Mouse (Mus musculus) heart, postnatal 36 days (tissue): ENCODE data around the gene Mettl23. TPM values are rescaled to one million over a fixed set of nuclear protein-coding genes. Genes with fewer than 3 reads are reported as not detected.
"Not testable (repeated sequence)": the region's sequence is repeated elsewhere in the genome, so short reads cannot be mapped to it uniquely, and the experiment has no call there.

Experiments used
- DNase-seq, 2 experiments: peaks; one replicate each; pipeline ENCODE4 v3.0.0; 2021 to 2022
- intact Hi-C: fragments of 180-260 bp; cut with DNase I; formaldehyde crosslinking; loops from one replicate; pipeline ENCODE4 v1.15.1; 2025
- total RNA-seq, 2 experiments: library from RNA; stranded (reverse); gene quantifications; 2 replicates each; pipeline ENCODE4 v1.2.3; 2021

The Mettl23 gene
- total RNA-seq, 2 experiments from 2014 or later, result 40.0 to 41.1 TPM

DNA sequence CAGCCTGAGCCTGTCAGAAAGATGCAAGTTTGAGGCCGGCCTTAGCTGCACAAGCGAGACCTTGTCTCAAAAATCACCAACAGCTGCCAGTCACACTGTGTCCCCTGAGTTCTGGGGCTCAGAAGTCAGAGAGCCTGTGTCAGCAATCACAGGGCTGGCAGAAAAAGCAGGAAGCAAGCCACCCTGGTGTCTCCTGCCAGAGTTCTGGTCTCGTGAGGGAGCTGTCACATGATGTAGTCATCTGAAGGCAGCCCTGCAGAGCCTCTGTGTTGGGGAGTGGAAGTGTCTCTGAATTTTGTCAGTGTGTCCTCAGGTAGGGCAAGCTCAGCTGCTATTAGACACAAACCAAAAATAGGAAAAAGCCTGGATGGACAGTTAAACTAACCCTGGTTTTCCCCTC, 25.1 kb downstream of the Mettl23 start:
- intact Hi-C loops, result no loop called here

GRCm38 (mm10) chr11:116869223-116869622, 26.1 kb downstream of the Mettl23 start:
- intact Hi-C loops, result no loop called here
- no peak for DNase-seq

More for the DNA sequence above, 25.1 kb downstream of the Mettl23 start:
- DNase-seq, result peak; percentile 60 to 66

GRCm38 (mm10) chr11:116869641-116870040, 26.6 kb downstream of the Mettl23 start:
- intact Hi-C loops, result no loop called here
- no peak for DNase-seq

DNA sequence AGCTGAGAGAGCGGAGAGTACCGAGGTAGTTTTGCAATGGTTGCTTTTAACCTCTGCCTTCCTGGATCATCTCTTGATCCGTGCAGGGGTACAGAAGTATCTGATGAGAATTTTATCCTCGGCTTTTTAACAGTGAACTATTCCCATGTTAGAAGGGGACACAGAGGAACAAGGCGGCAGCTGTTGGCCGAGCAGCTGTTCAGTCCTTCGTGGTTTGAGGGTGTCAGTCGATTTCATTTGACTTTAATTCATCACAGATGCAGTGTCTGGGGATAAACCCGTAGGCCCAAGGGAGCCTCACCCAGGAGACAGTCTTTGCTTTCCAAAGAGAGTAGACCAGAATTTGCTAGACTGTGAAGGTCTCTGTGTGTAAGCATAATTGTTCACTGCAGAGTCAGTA, 28.5 kb downstream of the Mettl23 start:
- intact Hi-C loops, result no loop called here
- no peak for DNase-seq

DNA sequence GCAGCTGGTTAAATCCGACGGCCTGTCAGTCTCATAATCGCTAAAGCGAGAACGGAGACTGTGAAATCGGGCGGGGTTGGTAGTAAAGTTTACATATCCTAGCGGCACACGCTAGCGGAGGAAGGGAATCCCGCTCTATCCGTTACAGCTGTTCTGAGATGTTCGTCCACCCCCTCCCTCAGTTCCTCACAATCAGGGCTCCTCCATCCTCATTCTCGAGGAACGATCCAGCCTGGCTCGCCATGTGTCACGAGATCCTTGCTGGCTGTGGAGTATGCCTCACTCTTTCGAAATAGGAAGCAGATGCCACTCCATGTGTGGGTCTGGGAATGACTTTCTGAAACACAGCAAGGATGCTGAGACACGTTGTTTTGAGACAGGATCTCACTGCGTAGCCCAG, 30.9 kb downstream of the Mettl23 start:
- intact Hi-C loops, result no loop called here
- no peak for DNase-seq

- intact Hi-C loops, result no loop called here
- no peak for DNase-seq
Measured at GRCm38 (mm10) chr11:116878454-116878853, 35.4 kb downstream of the Mettl23 start.

- DNase-seq, result no peak
- intact Hi-C loops, result loop anchor here (10.0 kb wide), 1 partner anchor 474 kb away; no protein-coding TSS in a partner anchor
Measured at GRCm38 (mm10) chr11:116880839-116881238, 37.8 kb downstream of the Mettl23 start.

- intact Hi-C loops, result loop anchor here (10.0 kb wide), 1 partner anchor 473 kb away; no protein-coding TSS in a partner anchor
- DNase-seq, result no peak
Measured at GRCm38 (mm10) chr11:116881440-116881839, 38.4 kb downstream of the Mettl23 start.

DNA sequence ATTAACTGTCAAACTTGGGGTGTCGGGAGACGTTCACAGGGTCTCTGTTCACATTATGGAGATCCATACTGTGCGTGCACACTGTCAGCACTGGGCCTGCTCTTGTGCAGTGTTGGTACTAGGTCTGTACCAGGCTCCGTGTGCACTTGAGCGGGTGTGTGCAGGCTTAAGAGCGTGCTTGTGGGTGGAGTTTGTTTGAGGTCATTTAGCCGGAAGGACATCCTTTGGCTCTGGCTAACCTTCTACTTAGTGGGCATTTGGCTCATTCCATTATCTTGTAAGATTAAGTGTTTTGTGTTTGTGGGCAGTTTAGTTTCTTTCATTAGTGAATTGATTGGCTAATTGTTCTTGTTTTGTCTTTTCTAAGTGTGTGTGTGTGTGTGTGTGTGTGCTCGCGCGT, 39.4 kb downstream of the Mettl23 start:
- intact Hi-C loops, result loop anchor here (10.0 kb wide), 1 partner anchor 472 kb away; no protein-coding TSS in a partner anchor
- DNase-seq, result no peak

DNA sequence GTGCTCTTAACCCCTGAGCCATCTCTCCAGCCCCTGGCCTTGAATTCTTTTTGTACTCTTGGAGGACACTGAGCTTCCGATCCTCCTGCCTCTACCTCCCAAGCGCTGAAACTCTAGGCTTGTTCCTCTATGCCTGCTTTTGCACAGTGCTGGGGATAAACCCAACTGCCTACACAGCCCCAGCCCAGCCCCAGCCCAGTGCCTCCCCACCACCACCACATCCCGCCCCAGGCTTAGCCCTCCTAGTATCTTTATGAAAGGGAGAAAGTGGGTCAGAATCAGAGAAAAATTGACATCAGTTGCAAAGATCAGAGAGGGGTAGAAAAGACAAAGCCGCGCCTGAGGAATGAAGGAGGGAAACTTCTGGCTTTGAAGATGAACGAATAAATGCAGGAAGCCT, 41.0 kb downstream of the Mettl23 start:
- intact Hi-C loops, result loop anchor here (10.0 kb wide), 1 partner anchor 471 kb away; no protein-coding TSS in a partner anchor

GRCm38 (mm10) chr11:116885275-116886151, 42.4 kb downstream of the Mettl23 start:
- intact Hi-C loops, result loop anchor here (1.0 to 10.0 kb wide), 3 partner anchors 171 to 469 kb away; no protein-coding TSS in a partner anchor
- peak; percentile 73 to 77 for DNase-seq

More for the DNA sequence above, 41.0 kb downstream of the Mettl23 start:
- no peak for DNase-seq

- intact Hi-C loops, result loop anchor here (5.0 to 10.0 kb wide), 2 partner anchors 295 to 468 kb away; no protein-coding TSS in a partner anchor
- no peak for DNase-seq
Measured at GRCm38 (mm10) chr11:116887136-116887535, 44.1 kb downstream of the Mettl23 start.

DNA sequence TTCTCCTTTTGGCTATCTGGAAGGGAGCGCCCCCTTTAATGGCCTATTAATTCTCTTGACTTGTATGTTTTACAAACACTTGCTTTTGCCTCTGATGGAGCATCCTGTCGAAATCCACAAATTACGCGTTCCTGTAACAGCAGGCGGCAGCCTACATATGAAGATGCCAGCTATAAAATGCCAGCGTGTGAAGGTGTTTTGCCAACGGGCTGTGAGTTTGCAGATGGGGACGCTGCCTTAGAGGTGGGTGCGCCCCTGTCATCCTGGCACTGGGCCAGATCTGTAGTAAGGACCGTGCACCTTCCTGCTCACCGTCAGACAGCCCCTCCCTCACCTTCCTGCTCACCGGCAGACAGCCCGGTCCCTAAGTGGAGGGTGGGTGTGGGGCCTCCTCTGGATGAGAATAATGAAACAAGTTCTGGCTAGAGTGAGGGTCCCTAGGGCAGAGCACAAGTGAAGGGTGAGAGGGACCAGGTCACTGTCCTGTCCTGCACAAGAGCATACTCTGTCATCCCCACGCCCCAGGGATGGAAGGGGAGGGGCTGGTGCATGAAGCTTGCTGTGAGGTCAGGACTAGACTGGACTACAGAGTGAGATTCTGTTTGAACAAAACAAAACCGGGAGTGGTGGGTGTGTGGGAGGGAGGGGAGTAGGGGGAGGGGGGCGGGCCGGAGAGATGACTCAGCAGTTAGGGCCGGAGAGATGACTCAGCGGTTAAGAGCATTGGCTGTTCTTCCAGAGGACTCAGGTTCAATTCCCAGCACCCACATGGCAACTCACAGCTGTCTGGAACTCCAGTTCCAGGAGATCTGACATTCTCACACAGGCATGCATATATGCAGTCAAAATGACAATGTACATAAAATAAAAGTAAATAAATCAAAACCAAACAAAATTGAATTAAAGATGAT, 50.7 kb downstream of the Mettl23 start:
- no peak for DNase-seq
- intact Hi-C loops, result no loop called here

GRCm38 (mm10) chr11:116895402-116895801, 52.3 kb downstream of the Mettl23 start:
- intact Hi-C loops, result no loop called here

GRCm38 (mm10) chr11:116899247-116899646, 56.2 kb downstream of the Mettl23 start:
- DNase-seq, result no peak
- intact Hi-C loops, result no loop called here

More at GRCm38 (mm10) chr11:116895402-116895801, 52.3 kb downstream of the Mettl23 start:
- DNase-seq, result no peak

DNA sequence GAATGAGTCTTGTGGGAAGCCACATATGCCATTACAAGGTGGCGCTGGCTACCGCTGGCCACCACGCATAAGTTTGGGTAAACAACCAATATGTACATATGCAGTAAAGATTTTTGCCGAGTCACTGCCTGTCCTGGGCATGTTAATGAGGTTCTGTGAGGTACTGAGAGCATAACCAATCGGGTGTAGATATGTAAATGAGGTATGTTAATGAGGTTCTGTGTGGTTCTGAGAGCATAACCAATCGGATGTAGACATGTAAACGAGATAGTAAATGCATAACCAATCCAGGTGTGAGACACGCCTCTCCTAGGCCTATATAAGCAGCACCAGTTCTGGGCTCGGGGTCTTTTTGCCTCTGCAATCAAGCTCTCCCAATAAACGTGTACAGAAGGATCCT, 59.5 kb downstream of the Mettl23 start:
- intact Hi-C loops, DNase-seq: not testable (repeated sequence)

Other genes starting within 250 kb of the Mettl23 start
- gene Rhbdf2, start 216.3 kb upstream of the Mettl23 start, total RNA-seq, result 10 to 100 TPM; 10.3 to 15.3 TPM
- gene Prcd, start 189.7 kb upstream of the Mettl23 start, total RNA-seq, result 1 to 10 TPM in 1 of 2 experiments, under 1 TPM in 1; 0.97 to 1.8 TPM
- 10 to 100 TPM; 39.8 to 50.8 TPM for gene Cygb, start 189.0 kb upstream of the Mettl23 start, total RNA-seq
- not detected for gene St6galnac1, start 67.8 kb upstream of the Mettl23 start, total RNA-seq
- gene Mxra7, start 15.2 kb upstream of the Mettl23 start, total RNA-seq, result 10 to 100 TPM; 18.1 to 21.1 TPM
- 10 to 100 TPM; 29.5 to 34.9 TPM for gene Jmjd6, start 171 bp downstream of the Mettl23 start, total RNA-seq
- 10 to 100 TPM; 30.3 to 33.5 TPM for gene Mfsd11, start 9.2 kb downstream of the Mettl23 start, total RNA-seq
- gene Srsf2, start 9.8 kb downstream of the Mettl23 start, total RNA-seq, result 100 to 1,000 TPM in 1 of 2 experiments, 10 to 100 TPM in 1; 94.5 to 116 TPM
- under 1 TPM in 1 of 2 experiments, not detected in 1; 0.24 TPM for gene Mgat5b, start 75.6 kb downstream of the Mettl23 start, total RNA-seq